Mouse (Mus musculus) lung, postnatal 0 days (tissue): ENCODE data around the gene Alkbh6. TPM values are rescaled to one million over a fixed set of nuclear protein-coding genes. Genes with fewer than 3 reads are reported as not detected.

Experiments used
- ATAC-seq: fragments of 200-750 bp; cut with Nextera tagmentation; 2 replicates; pipeline ENCODE4 v1.8.0; 2017; ENCODE audit warnings: moderate library complexity
- DNase-seq: peaks from one replicate; pipeline ENCODE4 v3.0.0-alpha.2; 2016; ENCODE audit warnings: low spot score
- H3K27ac ChIP-seq: fragments of 300-500 bp; sonication (generic); 2 replicates; pipeline ENCODE4 v1.5.1; 2014; ENCODE audit warnings: antibody characterized with exemption, mild to moderate bottlenecking, low read length, mixed read lengths
- H3K27me3 ChIP-seq: fragments of 300-500 bp; sonication (generic); replicated peaks from 2 replicates; pipeline ENCODE4 v1.6.1; 2014; ENCODE audit warnings: low read length, mixed read lengths; ENCODE audit not compliant: insufficient read depth
- H3K36me3 ChIP-seq: fragments of 300-500 bp; sonication (generic); 2 replicates; pipeline ENCODE4 v1.6.1; 2014; ENCODE audit warnings: low read length, mixed read lengths; ENCODE audit not compliant: insufficient read depth
- H3K4me1 ChIP-seq: fragments of 300-500 bp; sonication (generic); 2 replicates; pipeline ENCODE4 v1.6.1; 2014; ENCODE audit warnings: antibody characterized with exemption, low read depth, low read length, mixed read lengths; ENCODE audit not compliant: insufficient read depth
- H3K4me2 ChIP-seq: fragments of 300-500 bp; sonication (generic); replicated peaks from 2 replicates; pipeline ENCODE4 v1.6.1; 2014; ENCODE audit warnings: low read depth, mild to moderate bottlenecking, low read length, moderate library complexity, mixed read lengths
- H3K4me3 ChIP-seq: fragments of 300-500 bp; sonication (generic); 2 replicates; pipeline ENCODE4 v1.5.1; 2014; ENCODE audit warnings: low read depth, low read length
- H3K9ac ChIP-seq: fragments of 300-500 bp; sonication (generic); replicated peaks from 2 replicates; pipeline ENCODE4 v1.6.1; 2014; ENCODE audit warnings: low read depth, mild to moderate bottlenecking
- H3K9me3 ChIP-seq: fragments of 300-500 bp; sonication (generic); 2 replicates; pipeline ENCODE4 v1.6.1; 2016; ENCODE audit warnings: low read length, mixed read lengths
- CTCF ChIP-seq: IDR thresholded peaks from 2 replicates; pipeline ENCODE4 v1.5.1; 2016; ENCODE audit warnings: antibody characterized with exemption, mild to moderate bottlenecking
- EP300 ChIP-seq: IDR thresholded peaks from 2 replicates; pipeline ENCODE4 v1.6.1; 2016; ENCODE audit warnings: antibody characterized with exemption, mild to moderate bottlenecking, control low read depth
- WGBS: fragments of 180-500 bp; shearing (Covaris S2); extraction: QIAGEN DNeasy Blood & Tissue Kit; methylation state at CpG from one replicate; pipeline ENCODE4 v1.1.7; 2014; 5-methylcytosine and 5-hydroxymethylcytosine counted together
- polyA plus RNA-seq: library from polyadenylated mRNA; unstranded; fragments of >200 nt; fragmentation: Nextera tagmentation; extraction: Ambion mirVana; gene quantifications from 2 replicates; pipeline ENCODE4 v1.2.1, GENCODE M21; 2015

The Alkbh6 gene
- polyA plus RNA-seq = 60.6 and 78.2 TPM in 2 replicates

DNA sequence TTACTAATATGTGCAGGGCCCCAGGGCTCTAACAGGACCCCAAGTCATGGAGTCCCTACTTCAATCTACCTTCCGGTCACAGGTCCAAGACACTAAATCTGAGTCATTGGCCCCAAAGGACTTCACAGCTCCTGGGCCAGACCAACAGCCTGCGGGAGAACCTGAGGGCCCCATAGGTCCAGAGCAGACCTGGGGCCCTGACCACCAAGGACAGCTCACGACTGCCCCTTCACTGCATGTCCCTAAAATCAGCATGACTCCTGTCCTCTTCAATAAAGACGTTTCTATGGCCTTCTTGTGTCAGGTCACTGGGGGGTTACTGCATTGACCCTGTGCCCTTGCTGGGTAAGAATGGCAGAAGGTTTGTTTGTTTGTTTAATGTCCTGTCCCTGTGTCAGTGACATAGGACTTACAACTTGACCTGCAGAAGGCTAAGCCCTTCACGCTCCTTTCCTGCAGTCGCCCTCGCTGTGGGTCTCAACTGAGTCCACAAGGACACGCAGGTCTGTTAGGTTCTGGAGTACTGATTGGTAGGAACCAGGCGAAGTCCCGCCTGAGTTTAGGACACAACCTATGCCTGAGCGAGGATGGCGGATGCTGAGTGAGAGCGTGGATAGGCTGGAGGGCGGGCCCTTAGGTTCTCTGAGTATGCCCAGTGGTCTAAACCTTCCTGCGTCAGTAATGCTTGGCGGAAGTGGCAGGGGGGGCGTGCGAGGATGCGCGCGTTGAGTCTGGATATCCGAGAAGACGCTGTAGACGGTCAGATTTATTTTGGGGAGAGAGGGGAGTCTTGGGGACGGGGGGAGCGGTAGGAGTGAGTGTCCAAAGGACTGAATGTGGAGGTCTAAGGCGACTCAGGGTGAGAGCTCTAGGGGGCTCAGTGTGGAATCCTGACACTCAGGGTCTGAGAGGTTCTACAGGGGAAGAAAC is at the start of gene Alkbh6:
Alkbh6 (plus strand) TSS at position 642 of the 930 bp plus-strand sequence.
- H3K36me3 ChIP-seq = no peaks in the 10 kb centered on the region
- H3K27ac ChIP-seq = peak within 1 kb of the TSS; percentile 33
- H3K9me3 ChIP-seq = no peaks in the 10 kb centered on the region
- 4% methylated on average over 27 of the region's 27 CpGs for WGBS
- peaks cover 6% of the 10 kb centered on the region; the same call in 1 of the 2 replicates for H3K4me1 ChIP-seq
- H3K9ac ChIP-seq = peak within 1 kb of the TSS; percentile 30
- no peak; the same call in 1 of the 2 replicates for TF ChIP-seq CTCF
- no peak for TF ChIP-seq EP300
- H3K4me3 ChIP-seq = peak within 1 kb of the TSS; percentile 55
- H3K27me3 ChIP-seq = no peaks in the 10 kb centered on the region
- DNase-seq (peak; percentile 99), ATAC-seq (peak; percentile 100)
- H3K4me2 ChIP-seq = peak within 1 kb of the TSS; percentile 80

DNA sequence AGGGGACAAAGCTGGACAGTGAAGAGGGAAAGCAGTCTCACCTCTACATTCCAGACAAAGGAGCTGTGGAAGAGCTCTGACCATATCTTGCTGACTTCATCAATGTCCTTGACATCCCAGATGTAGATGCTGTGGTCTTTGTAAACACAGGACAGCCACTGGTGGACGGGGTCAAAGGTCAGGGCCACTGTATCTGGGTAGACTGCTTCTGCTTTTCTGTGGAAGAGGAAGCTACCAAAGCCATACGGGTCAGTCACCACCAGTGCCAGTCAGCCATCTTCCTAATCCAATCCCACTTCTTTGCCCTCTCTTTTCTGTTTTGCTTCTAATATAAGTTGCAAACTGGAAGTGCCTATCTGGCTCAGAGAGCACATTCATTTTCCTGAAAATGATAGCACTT is 43.5 kb upstream of the Alkbh6 start:
- TF ChIP-seq CTCF (no peak), EP300 (no peak)
- H3K9me3 ChIP-seq = no peaks in the 10 kb centered on the region
- H3K27ac ChIP-seq = no peak overlapping the region
- H3K4me2 ChIP-seq = no peak overlapping the region
- H3K4me3 ChIP-seq = no peak overlapping the region
- DNase-seq (no peak), ATAC-seq (no peak)
- WGBS = 58% methylated on average over 2 of the region's 2 CpGs
- H3K27me3 ChIP-seq = no peaks in the 10 kb centered on the region
- no peaks in the 10 kb centered on the region for H3K36me3 ChIP-seq
- no peaks in the 10 kb centered on the region for H3K4me1 ChIP-seq
- H3K9ac ChIP-seq = no peak overlapping the region

DNA sequence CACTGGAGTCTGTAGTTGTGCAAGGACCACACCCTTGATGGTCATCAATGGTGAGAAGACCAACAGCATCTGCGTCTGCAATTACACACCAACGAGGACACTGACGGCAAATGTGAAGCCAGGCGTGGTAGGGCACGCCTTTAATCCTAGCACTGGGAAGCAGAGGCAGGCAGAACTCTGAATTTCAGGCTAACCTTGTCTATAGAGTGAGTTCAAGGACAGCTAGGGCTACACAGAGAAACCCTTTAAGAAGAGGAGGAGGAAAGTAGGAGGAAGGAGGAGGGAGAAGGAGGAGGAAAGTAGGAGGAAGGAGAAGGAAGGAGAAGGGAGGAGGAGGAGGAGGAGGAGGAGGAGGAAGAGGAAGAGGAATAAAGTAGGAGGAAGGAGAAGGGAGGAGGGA is 43.0 kb upstream of the Alkbh6 start:
- 90% methylated on average over 5 of the region's 5 CpGs for WGBS

GRCm38 (mm10) chr7:30265935-30266334 is 42.6 kb upstream of the Alkbh6 start:
- no peak overlapping the region for H3K4me3 ChIP-seq

More for the DNA sequence above, 43.0 kb upstream of the Alkbh6 start:
- Histone ChIP-seq H3K9me3 (no peaks in the 10 kb centered on the region), H3K4me1 (no peaks in the 10 kb centered on the region), H3K27ac (no peak overlapping the region), H3K4me2 (no peak overlapping the region), H3K9ac (no peak overlapping the region), H3K36me3 (no peaks in the 10 kb centered on the region), H3K4me3 (no peak overlapping the region), H3K27me3 (no peaks in the 10 kb centered on the region)
- DNase-seq (no peak), ATAC-seq (no peak)
- TF ChIP-seq CTCF = no peak
- no peak for TF ChIP-seq EP300

DNA sequence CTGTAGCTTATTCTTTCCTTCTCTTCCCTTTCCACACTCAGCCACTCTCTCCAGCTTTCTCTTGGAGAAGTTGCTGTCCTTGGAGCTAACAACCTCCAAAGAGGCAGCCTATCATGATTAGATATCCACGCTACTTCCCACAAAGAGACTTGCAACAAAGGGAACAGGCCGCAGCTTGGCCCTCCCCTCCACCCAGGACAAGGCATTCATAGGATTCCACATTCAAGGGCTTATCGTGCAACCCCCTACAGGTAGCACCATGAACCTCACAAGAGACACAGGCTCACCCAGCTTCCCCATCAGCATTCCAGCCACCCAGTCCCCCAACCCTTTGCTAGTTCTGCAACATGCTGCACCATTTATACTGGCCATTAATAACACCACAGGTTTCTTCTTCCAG is 41.7 kb upstream of the Alkbh6 start:
- DNase-seq = no peak
- TF ChIP-seq EP300 (no peak), CTCF (no peak)
- H3K4me3 ChIP-seq = no peak overlapping the region
- no peaks in the 10 kb centered on the region for H3K27me3 ChIP-seq
- no peaks in the 10 kb centered on the region for H3K9me3 ChIP-seq
- no peak overlapping the region for H3K4me2 ChIP-seq
- no peaks in the 10 kb centered on the region for H3K36me3 ChIP-seq
- no peak overlapping the region for H3K9ac ChIP-seq
- no peak for ATAC-seq
- no peaks in the 10 kb centered on the region for H3K4me1 ChIP-seq
- no peak overlapping the region for H3K27ac ChIP-seq
- WGBS = 83% methylated on average over 3 of the region's 3 CpGs

More at GRCm38 (mm10) chr7:30265935-30266334, 42.6 kb upstream of the Alkbh6 start:
- Histone ChIP-seq H3K4me2 (no peak overlapping the region), H3K4me1 (no peaks in the 10 kb centered on the region), H3K9ac (no peak overlapping the region), H3K9me3 (no peaks in the 10 kb centered on the region), H3K27me3 (no peaks in the 10 kb centered on the region), H3K36me3 (no peaks in the 10 kb centered on the region), H3K27ac (no peak overlapping the region)
- 85% methylated on average over 7 of the region's 7 CpGs for WGBS
- no peak for TF ChIP-seq EP300
- no peak for TF ChIP-seq CTCF
- ATAC-seq (no peak), DNase-seq (no peak)

GRCm38 (mm10) chr7:30269641-30270040 is 38.9 kb upstream of the Alkbh6 start:
- no peak overlapping the region for H3K27ac ChIP-seq
- TF ChIP-seq CTCF = no peak
- no peak for TF ChIP-seq EP300
- no peak overlapping the region for H3K9ac ChIP-seq
- no peaks in the 10 kb centered on the region for H3K9me3 ChIP-seq
- 76% methylated on average over 4 of the region's 4 CpGs for WGBS
- no peak overlapping the region for H3K4me2 ChIP-seq
- ATAC-seq (no peak), DNase-seq (no peak)
- H3K4me1 ChIP-seq = no peaks in the 10 kb centered on the region
- H3K4me3 ChIP-seq = no peak overlapping the region
- H3K36me3 ChIP-seq = no peaks in the 10 kb centered on the region
- no peaks in the 10 kb centered on the region for H3K27me3 ChIP-seq
